In genomic region chr11:86664406-86664805, GRCm38 (mm10) we compare ENCODE assay signal across 23 mouse cellular contexts. TPM values are rescaled to one million over a fixed set of nuclear protein-coding genes. Genes with fewer than 3 reads are reported as not detected.
DNase-seq lines count a peak whose midpoint lies in the region; ATAC-seq and TF ChIP-seq lines count a peak whose summit lies in the region.
"Had no signal": no experiment of that assay in that cellular context is flagged by ENCODE, and none has a peak within 500 bp of the region (broad histone marks: within the 10 kb centered on the region; RNA-seq: fewer than 3 reads in every experiment).

No protein-coding gene starts in this region.

- no peak overlapping the region for H3K4me3 ChIP-seq in MEL (ENCODE audit: control insufficient read depth in 1 of 2, insufficient read depth in 1 of 2, low read depth in 2 of 2, low read length in 2 of 2)
- 0 out of 2 replicates have a peak overlapping the region, but pooled peaks have one; percentile 13 for H3K4me3 ChIP-seq in liver, embryonic 12.5 days
- peak overlapping the region; percentile 10; the same call in 1 of the 2 replicates for H3K4me3 ChIP-seq in liver, embryonic 16.5 days (ENCODE audit: low read depth, low read length)
- no peak overlapping the region for H3K4me3 ChIP-seq in hindbrain, embryonic 13.5 days
- H3K4me3 ChIP-seq: embryonic facial prominence, embryonic 12.5 days; forebrain, embryonic 13.5 days; heart, adult 2 months; heart, embryonic 12.5 days; hindbrain, embryonic 10.5 days had no signal

- H3K27me3 ChIP-seq in MEL (ENCODE audit: control insufficient read depth in 1 of 2, insufficient read depth in 2 of 2, low read length in 2 of 2), result no peaks in the 10 kb centered on the region
- H3K27me3 ChIP-seq in liver, embryonic 12.5 days (replicated peaks), result no peaks in the 10 kb centered on the region
- no peaks in the 10 kb centered on the region for H3K27me3 ChIP-seq in liver, embryonic 16.5 days (ENCODE audit: control insufficient read depth, insufficient read depth, low read depth, low read length)
- no peaks in the 10 kb centered on the region for H3K27me3 ChIP-seq in hindbrain, embryonic 13.5 days
- H3K27me3 ChIP-seq: embryonic facial prominence, embryonic 12.5 days; forebrain, embryonic 13.5 days; heart, embryonic 12.5 days; Patski had no signal

- H3K4me1 ChIP-seq in MEL (ENCODE audit: control insufficient read depth in 1 of 2, insufficient read depth in 2 of 2, low read length in 2 of 2), result peaks cover 36 to 44% of the 10 kb centered on the region in 2 experiments
- peaks cover 78% of the 10 kb centered on the region for H3K4me1 ChIP-seq in liver, embryonic 12.5 days
- peaks cover 46% of the 10 kb centered on the region for H3K4me1 ChIP-seq in liver, embryonic 16.5 days (ENCODE audit: control insufficient read depth, low read depth, low read length)
- H3K4me1 ChIP-seq in hindbrain, embryonic 13.5 days (replicated peaks), result no peaks in the 10 kb centered on the region
- H3K4me1 ChIP-seq: embryonic facial prominence, embryonic 12.5 days; forebrain, embryonic 13.5 days; heart, embryonic 12.5 days; hindbrain, embryonic 10.5 days had no signal

- peak; percentile 72 for ATAC-seq in frontal cortex, adult (ENCODE audit: low TSS enrichment)
- ATAC-seq in liver, embryonic 12.5 days, result no peak
- ATAC-seq in liver, embryonic 16.5 days (ENCODE audit: low read depth), result no peak
- ATAC-seq in megakaryocyte, adult 5-6 weeks (ENCODE audit: poor library complexity, severe bottlenecking), result no peak
- no peak for ATAC-seq in hindbrain, embryonic 13.5 days (ENCODE audit: low FRiP score)
- ATAC-seq: activated CD4-positive, CD25-positive, alpha-beta regulatory T cell, adult 4 months; forebrain, embryonic 13.5 days; forebrain, postnatal 0 days; hindbrain, embryonic 16.5 days; inflammation-experienced regulatory T-cells, adult 6 months; Patski had no signal

- H3K27ac ChIP-seq in MEL (ENCODE audit: control insufficient read depth, low read depth, low read length), result peak overlapping the region; percentile 25; the same call in 1 of the 2 replicates
- H3K27ac ChIP-seq in liver, embryonic 12.5 days, result peak overlapping the region; percentile 98
- H3K27ac ChIP-seq in liver, embryonic 16.5 days (ENCODE audit: low read length), result peak overlapping the region; percentile 99
- H3K27ac ChIP-seq in hindbrain, embryonic 13.5 days, result no peak overlapping the region
- H3K27ac ChIP-seq: embryonic facial prominence, embryonic 12.5 days; forebrain, embryonic 13.5 days; heart, adult 2 months; hindbrain, embryonic 10.5 days had no signal

- DNase-seq in frontal cortex, postnatal 36 days (ENCODE audit: low spot score in 2 of 2), result no peak
- no peak for DNase-seq in MEL (ENCODE audit: low read depth, low spot score)
- DNase-seq in urinary bladder, adult 18-20 months (ENCODE audit: low spot score in 2 of 2), result no peak
- DNase-seq: adrenal gland, adult 2 months; adrenal gland, postnatal 25 days; cerebellum, adult 2 months; cerebellum, postnatal 10 days; forebrain, postnatal 0 days; gastrocnemius, postnatal 36 days; heart, adult 2 months had no signal

- peak overlapping the region; percentile 63 for H3K4me2 ChIP-seq in liver, embryonic 12.5 days
- peak overlapping the region; percentile 62 for H3K4me2 ChIP-seq in liver, embryonic 16.5 days (ENCODE audit: low read depth, low read length)
- H3K4me2 ChIP-seq in hindbrain, embryonic 13.5 days, result no peak overlapping the region
- H3K4me2 ChIP-seq: embryonic facial prominence, embryonic 12.5 days; forebrain, embryonic 13.5 days; heart, embryonic 12.5 days had no signal

- no peak overlapping the region for H3K9ac ChIP-seq in MEL (ENCODE audit: control insufficient read depth, low read depth, low read length, poor library complexity, severe bottlenecking)
- peak overlapping the region; percentile 56 for H3K9ac ChIP-seq in liver, embryonic 12.5 days
- peak overlapping the region; percentile 48; the same call in 1 of the 2 replicates for H3K9ac ChIP-seq in liver, embryonic 16.5 days (ENCODE audit: low read depth, low read length)
- no peak overlapping the region for H3K9ac ChIP-seq in hindbrain, embryonic 13.5 days
- H3K9ac ChIP-seq: embryonic facial prominence, embryonic 12.5 days; forebrain, embryonic 13.5 days; forebrain, postnatal 0 days; heart, embryonic 12.5 days had no signal

- no peak for TF ChIP-seq POLR2A in MEL (IDR thresholded peaks at IDR 0.05; ENCODE audit: control insufficient read depth in 1 of 2, insufficient read depth in 1 of 2, low read depth in 1 of 2, low read length in 2 of 2, poor library complexity in 1 of 2)

- no peak for TF ChIP-seq EP300 in MEL (IDR thresholded peaks at IDR 0.05; ENCODE audit: low read depth in 1 of 2, low read length in 2 of 2)

- peaks cover 25 to 55% of the 10 kb centered on the region in 2 experiments for H3K36me3 ChIP-seq in MEL (ENCODE audit: control insufficient read depth in 1 of 2, insufficient read depth in 2 of 2, low read length in 2 of 2)
- peaks cover 50% of the 10 kb centered on the region for H3K36me3 ChIP-seq in liver, embryonic 12.5 days
- peaks cover 12% of the 10 kb centered on the region for H3K36me3 ChIP-seq in liver, embryonic 16.5 days (ENCODE audit: control insufficient read depth, insufficient read depth)
- peaks cover 46% of the 10 kb centered on the region for H3K36me3 ChIP-seq in hindbrain, embryonic 13.5 days

- no peaks in the 10 kb centered on the region for H3K9me3 ChIP-seq in MEL (replicated peaks; ENCODE audit: insufficient read depth, low read length)
- no peaks in the 10 kb centered on the region for H3K9me3 ChIP-seq in liver, embryonic 12.5 days (replicated peaks)
- no peaks in the 10 kb centered on the region for H3K9me3 ChIP-seq in liver, embryonic 16.5 days (replicated peaks; ENCODE audit: control insufficient read depth, low read length)
- no peaks in the 10 kb centered on the region for H3K9me3 ChIP-seq in hindbrain, embryonic 13.5 days
- H3K9me3 ChIP-seq: embryonic facial prominence, embryonic 12.5 days; forebrain, embryonic 13.5 days; heart, embryonic 12.5 days; hindbrain, embryonic 10.5 days had no signal

- H3K79me2 ChIP-seq in MEL (ENCODE audit: control insufficient read depth, insufficient read depth, low read length, poor library complexity), result peaks cover 10% of the 10 kb centered on the region

- WGBS in liver, embryonic 12.5 days (ENCODE audit: insufficient replicate concordance), result 70% methylated on average over 3 of the region's 3 CpGs
- WGBS in liver, embryonic 16.5 days (ENCODE audit: insufficient replicate concordance), result 79% methylated on average over 3 of the region's 3 CpGs
- WGBS in hindbrain, embryonic 13.5 days, result 95% methylated on average over 3 of the region's 3 CpGs

- TF ChIP-seq CTCF in MEL (IDR thresholded peaks at IDR 0.05 in 2 of 3, conservative IDR thresholded peaks at IDR 0.05 in 1 of 3; ENCODE audit: control insufficient read depth in 1 of 3, insufficient read depth in 1 of 3, low read depth in 2 of 3, low read length in 3 of 3, poor library complexity in 1 of 3, severe bottlenecking in 1 of 3), result no peak

- TF ChIP-seq RAD21 in MEL (IDR thresholded peaks at IDR 0.05; ENCODE audit: low read depth, low read length), result no peak

TF ChIP-seq in MEL, 35 proteins besides CTCF, POLR2A, EP300 and RAD21:
- no peak for TF ChIP-seq NELFE (IDR thresholded peaks at IDR 0.05; ENCODE audit: low read depth, low read length)
- TF ChIP-seq BHLHE40 (IDR thresholded peaks at IDR 0.05; ENCODE audit: borderline replicate concordance, low read depth, low read length), result no peak
- TF ChIP-seq USF2 (IDR thresholded peaks at IDR 0.05; ENCODE audit: borderline replicate concordance in 1 of 2, insufficient read depth in 1 of 2, low read depth in 1 of 2, low read length in 2 of 2), result no peak
- no peak for TF ChIP-seq KAT2A (conservative IDR thresholded peaks at IDR 0.05; ENCODE audit: low read depth, low read length)
- TF ChIP-seq ZC3H11A (IDR thresholded peaks at IDR 0.05; ENCODE audit: low read depth, low read length), result no peak

RNA-seq across cellular contexts. Expression of gene Vmp1, which starts 19.2 kb away (rescaled TPM):
- total RNA-seq in MEL (2012; rRNA removed), result 61.8 and 64.4 TPM in 2 replicates
- 10 to 100 TPM in 1 of 2 experiments, not detected in 1; 94.9 TPM for polyA plus RNA-seq in MEL (2012; ENCODE audit: insufficient read depth in 1 of 2, insufficient read length in 2 of 2, low read depth in 1 of 2, low replicate concordance in 2 of 2, missing spikeins in 1 of 2)
- polyA plus RNA-seq in liver, embryonic 12.5 days (2016; fragmentation: Nextera tagmentation; extraction: Ambion mirVana), result 102 and 110 TPM in 2 replicates
- 77.5 and 87.3 TPM in 2 replicates for polyA plus RNA-seq in liver, embryonic 16.5 days (2015; fragmentation: Nextera tagmentation; extraction: Ambion mirVana)
- 172 and 215 TPM in 2 replicates for total RNA-seq in megakaryocyte, adult 5-6 weeks (2015)
- 137 and 163 TPM in 2 replicates for total RNA-seq in megakaryocyte, adult 5-6 weeks (2017)
- 106 and 109 TPM in 2 replicates for polyA plus RNA-seq in hindbrain, embryonic 13.5 days (2015; fragmentation: Nextera tagmentation; extraction: Ambion mirVana)

RNA-seq across cellular contexts. Expression of gene Ptrh2, which starts 19.4 kb away (rescaled TPM):
- 37.3 and 40.3 TPM in 2 replicates for total RNA-seq in MEL (2012; rRNA removed)
- 10 to 100 TPM in 1 of 2 experiments, not detected in 1; 30.0 TPM for polyA plus RNA-seq in MEL (2012; ENCODE audit: insufficient read depth in 1 of 2, insufficient read length in 2 of 2, low read depth in 1 of 2, low replicate concordance in 2 of 2, missing spikeins in 1 of 2)
- polyA plus RNA-seq in liver, embryonic 12.5 days (2016; fragmentation: Nextera tagmentation; extraction: Ambion mirVana), result 26.1 and 26.8 TPM in 2 replicates
- 13.3 and 13.7 TPM in 2 replicates for polyA plus RNA-seq in liver, embryonic 16.5 days (2015; fragmentation: Nextera tagmentation; extraction: Ambion mirVana)
- total RNA-seq in megakaryocyte, adult 5-6 weeks (2015), result 11.8 and 12.2 TPM in 2 replicates
- total RNA-seq in megakaryocyte, adult 5-6 weeks (2017), result 12.9 and 14.6 TPM in 2 replicates
- 32.9 and 34.3 TPM in 2 replicates for polyA plus RNA-seq in hindbrain, embryonic 13.5 days (2015; fragmentation: Nextera tagmentation; extraction: Ambion mirVana)

Comparison
In these comparisons a context has a peak if more than half of its experiments do, and no peak if none do; other contexts are left out.
1. H3K4me3 ChIP-seq: peak in liver, embryonic 12.5 days (single experiment) and liver, embryonic 16.5 days (single experiment); none in MEL (0 of 2) and hindbrain, embryonic 13.5 days (single experiment).
2. H3K9ac ChIP-seq: peak in liver, embryonic 12.5 days (single experiment) and liver, embryonic 16.5 days (single experiment); none in MEL (single experiment) and hindbrain, embryonic 13.5 days (single experiment).